Mouse (Mus musculus) liver, postnatal 0 days (tissue): Measurements from ENCODE around the gene Mlycd. TPM values are rescaled to one million over a fixed set of nuclear protein-coding genes. Genes with fewer than 3 reads are reported as not detected.

ENCODE experiments used
- ATAC-seq: fragments of 200-750 bp; cut with Nextera tagmentation; 2 replicates; pipeline ENCODE4 v1.8.0; 2017; ENCODE audit warnings: mild to moderate bottlenecking, moderate library complexity
- DNase-seq: peaks from one replicate; pipeline ENCODE4 v3.0.0-alpha.2; 2016
- H3K27ac ChIP-seq: fragments of 300-500 bp; sonication (generic); 2 replicates; pipeline ENCODE4 v1.5.1; 2014; ENCODE audit warnings: antibody characterized with exemption, moderate library complexity, mild to moderate bottlenecking, low read depth
- H3K27me3 ChIP-seq: fragments of 300-500 bp; sonication (generic); 2 replicates; pipeline ENCODE4 v1.6.1; 2014; ENCODE audit warnings: low read length, control low read depth, mixed read lengths; ENCODE audit not compliant: insufficient read depth
- H3K36me3 ChIP-seq: fragments of 300-500 bp; sonication (generic); replicated peaks from 2 replicates; pipeline ENCODE4 v1.6.1; 2014; ENCODE audit warnings: mild to moderate bottlenecking, control low read depth, low read length, moderate library complexity, mixed read lengths; ENCODE audit not compliant: insufficient read depth
- H3K4me1 ChIP-seq: fragments of 300-500 bp; sonication (generic); 2 replicates; pipeline ENCODE4 v1.6.1; 2014; ENCODE audit warnings: antibody characterized with exemption, mild to moderate bottlenecking, control low read depth; ENCODE audit not compliant: insufficient read depth
- H3K4me2 ChIP-seq: fragments of 300-500 bp; sonication (generic); 2 replicates; pipeline ENCODE4 v1.6.1; 2014; ENCODE audit warnings: low read depth, mild to moderate bottlenecking, low read length, moderate library complexity, mixed read lengths
- H3K4me3 ChIP-seq: fragments of 300-500 bp; sonication (generic); 2 replicates; pipeline ENCODE4 v1.5.1; 2014; ENCODE audit warnings: low read depth, low read length
- H3K9ac ChIP-seq: fragments of 300-500 bp; sonication (generic); replicated peaks from 2 replicates; pipeline ENCODE4 v1.6.1; 2014; ENCODE audit warnings: mild to moderate bottlenecking, moderate library complexity
- H3K9me3 ChIP-seq: fragments of 300-500 bp; sonication (generic); 2 replicates; pipeline ENCODE4 v1.6.1; 2016; ENCODE audit warnings: mild to moderate bottlenecking, control low read depth, low read length, mixed read lengths
- CTCF ChIP-seq: sonication (generic); IDR thresholded peaks from 2 replicates; pipeline ENCODE4 v1.5.1; 2016; ENCODE audit warnings: antibody characterized with exemption, low read depth
- EP300 ChIP-seq: IDR thresholded peaks from 2 replicates; pipeline ENCODE4 v1.6.1; 2016; ENCODE audit warnings: antibody characterized with exemption, low read depth, mild to moderate bottlenecking
- WGBS: fragments of 180-500 bp; shearing (Covaris S2); extraction: QIAGEN DNeasy Blood & Tissue Kit; methylation state at CpG from one replicate; pipeline ENCODE4 v1.1.7; 2014; ENCODE audit not compliant: insufficient replicate concordance; 5-methylcytosine and 5-hydroxymethylcytosine counted together
- polyA plus RNA-seq: library from polyadenylated mRNA; unstranded; fragments of >200 nt; fragmentation: Nextera tagmentation; extraction: Ambion mirVana; gene quantifications from 2 replicates; pipeline ENCODE4 v1.2.1, GENCODE M21; 2015

The Mlycd gene
- polyA plus RNA-seq, 1 experiment from 2014 or later = 37.0 TPM

DNA sequence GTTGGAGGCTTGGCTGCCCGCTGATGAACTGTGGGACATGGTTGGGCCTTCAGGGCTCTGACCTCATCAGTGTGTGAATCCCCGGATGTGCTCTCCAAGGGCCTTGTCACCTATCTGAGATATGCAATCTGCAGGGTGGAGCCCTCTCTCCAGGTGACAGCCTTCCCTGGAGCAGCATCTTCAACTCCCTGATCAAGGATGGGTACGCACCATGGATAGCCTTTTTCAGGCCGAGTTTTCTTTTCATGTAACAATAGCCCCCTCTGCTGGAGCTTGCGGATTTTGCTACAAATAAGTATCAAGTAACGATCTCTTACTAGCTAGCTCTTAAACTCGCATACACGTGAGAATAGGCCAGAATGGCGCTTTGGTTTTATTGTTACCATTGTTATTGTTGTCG lies 10.2 kb upstream of the Mlycd start:
- H3K9me3 ChIP-seq = no peaks in the 10 kb centered on the region
- no peak overlapping the region for H3K4me3 ChIP-seq
- ATAC-seq (no peak), DNase-seq (peak; percentile 74)
- no peak overlapping the region for H3K4me2 ChIP-seq
- H3K27me3 ChIP-seq = peaks cover 2% of the 10 kb centered on the region; the same call in 1 of the 2 replicates
- H3K27ac ChIP-seq = no peak overlapping the region
- no peak overlapping the region for H3K9ac ChIP-seq
- TF ChIP-seq EP300 (no peak), CTCF (peak; percentile 70)
- no peaks in the 10 kb centered on the region for H3K36me3 ChIP-seq
- no peaks in the 10 kb centered on the region for H3K4me1 ChIP-seq
- 21% methylated on average over 10 of the region's 10 CpGs for WGBS

- 52% methylated on average over 6 of the region's 6 CpGs for WGBS
Observed at GRCm38 (mm10) chr8:119385854-119386253, 8.8 kb upstream of the Mlycd start.

DNA sequence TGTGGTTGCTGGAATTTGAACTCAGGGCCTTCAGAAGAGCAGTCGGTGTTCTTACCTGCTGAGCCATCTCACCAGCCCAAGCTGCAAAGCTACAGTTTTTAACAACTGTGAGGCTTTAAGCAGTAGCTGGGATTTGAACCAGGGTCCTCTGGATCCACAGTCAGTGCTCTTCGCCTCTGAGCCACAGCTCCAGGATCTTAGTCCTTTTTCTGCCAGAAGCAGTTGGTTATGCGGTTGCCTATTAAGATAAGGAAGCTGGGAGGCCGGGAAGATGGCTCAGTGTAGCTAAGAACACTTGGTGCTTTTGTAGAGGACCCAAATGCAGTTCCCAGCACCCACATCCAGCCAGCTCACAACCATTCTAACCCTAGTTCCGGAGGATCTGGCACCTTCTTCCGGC lies 7.7 kb upstream of the Mlycd start:
- Histone ChIP-seq H3K4me1 (no peaks in the 10 kb centered on the region), H3K4me2 (no peak overlapping the region), H3K36me3 (no peaks in the 10 kb centered on the region), H3K27ac (no peak overlapping the region), H3K9me3 (no peaks in the 10 kb centered on the region), H3K4me3 (no peak overlapping the region), H3K9ac (no peak overlapping the region), H3K27me3 (peaks cover 2% of the 10 kb centered on the region; the same call in 1 of the 2 replicates)
- WGBS = 69% methylated on average over 6 of the region's 6 CpGs
- ATAC-seq (no peak), DNase-seq (no peak)
- TF ChIP-seq EP300 = no peak
- no peak for TF ChIP-seq CTCF

More at GRCm38 (mm10) chr8:119385854-119386253, 8.8 kb upstream of the Mlycd start:
- H3K36me3 ChIP-seq = no peaks in the 10 kb centered on the region
- H3K9me3 ChIP-seq = no peaks in the 10 kb centered on the region
- TF ChIP-seq CTCF = no peak
- no peak overlapping the region for H3K9ac ChIP-seq
- H3K4me1 ChIP-seq = no peaks in the 10 kb centered on the region
- no peak for ATAC-seq
- no peak overlapping the region for H3K27ac ChIP-seq
- H3K4me2 ChIP-seq = no peak overlapping the region
- H3K4me3 ChIP-seq = no peak overlapping the region
- no peak for DNase-seq
- H3K27me3 ChIP-seq = peaks cover 2% of the 10 kb centered on the region; the same call in 1 of the 2 replicates

GRCm38 (mm10) chr8:119394097-119394496 lies 581 bp upstream of the Mlycd start:
- Histone ChIP-seq H3K36me3 (no peaks in the 10 kb centered on the region), H3K4me3 (peak overlapping the region; percentile 70), H3K9ac (0 out of 2 replicates have a peak overlapping the region, but pooled peaks have one; percentile 8), H3K4me1 (peaks cover 19% of the 10 kb centered on the region), H3K9me3 (no peaks in the 10 kb centered on the region), H3K27me3 (no peaks in the 10 kb centered on the region), H3K4me2 (peak overlapping the region; percentile 97), H3K27ac (peak overlapping the region; percentile 92)
- ATAC-seq = no peak
- WGBS = 68% methylated on average over 9 of the region's 9 CpGs
- DNase-seq = no peak
- TF ChIP-seq EP300 = no peak
- TF ChIP-seq CTCF = no peak

DNA sequence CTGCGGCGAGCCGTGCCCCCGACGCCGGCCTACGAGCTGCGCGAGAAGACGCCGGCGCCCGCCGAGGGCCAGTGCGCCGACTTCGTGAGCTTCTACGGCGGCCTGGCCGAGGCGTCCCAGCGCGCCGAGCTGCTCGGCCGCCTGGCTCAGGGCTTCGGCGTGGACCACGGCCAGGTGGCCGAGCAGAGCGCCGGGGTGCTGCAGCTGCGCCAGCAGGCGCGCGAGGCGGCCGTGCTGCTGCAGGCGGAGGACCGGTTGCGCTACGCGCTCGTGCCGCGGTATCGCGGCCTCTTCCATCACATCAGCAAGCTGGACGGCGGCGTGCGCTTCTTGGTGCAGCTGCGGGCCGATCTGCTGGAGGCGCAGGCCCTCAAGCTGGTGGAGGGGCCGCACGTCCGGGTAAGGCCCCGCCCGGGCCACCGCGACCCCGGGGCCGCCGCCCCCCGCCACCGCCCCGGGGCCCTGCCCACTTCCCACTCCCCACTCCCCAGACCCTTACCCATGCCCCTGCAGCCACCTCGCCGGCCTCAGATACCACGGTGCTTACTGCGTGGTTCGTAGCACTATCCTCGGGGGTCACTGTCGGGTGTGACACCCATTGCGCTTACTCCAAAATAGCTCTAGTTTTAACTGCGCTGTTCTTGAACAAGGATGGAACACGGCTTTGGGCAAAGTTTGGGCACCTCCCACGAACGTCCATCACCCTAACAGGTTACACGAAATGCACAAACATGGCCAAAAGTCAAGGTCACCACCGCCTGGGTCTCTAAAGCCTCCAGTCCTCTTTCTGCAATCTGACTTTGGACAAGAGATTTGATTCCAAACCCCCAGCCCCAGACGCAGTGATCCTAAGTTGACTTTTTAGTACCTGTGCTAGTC lies 633 bp downstream of the Mlycd start:
- 9% methylated on average over 64 of the region's 83 CpGs for WGBS
- Histone ChIP-seq H3K4me3 (peak overlapping the region; percentile 70), H3K27me3 (no peaks in the 10 kb centered on the region), H3K4me2 (peak overlapping the region; percentile 97), H3K36me3 (no peaks in the 10 kb centered on the region), H3K27ac (peak overlapping the region; percentile 92), H3K9me3 (no peaks in the 10 kb centered on the region), H3K4me1 (peaks cover 19% of the 10 kb centered on the region), H3K9ac (peak overlapping the region; percentile 93)
- DNase-seq = peak; percentile 54
- TF ChIP-seq CTCF (no peak), EP300 (no peak)
- ATAC-seq = peak; percentile 30

DNA sequence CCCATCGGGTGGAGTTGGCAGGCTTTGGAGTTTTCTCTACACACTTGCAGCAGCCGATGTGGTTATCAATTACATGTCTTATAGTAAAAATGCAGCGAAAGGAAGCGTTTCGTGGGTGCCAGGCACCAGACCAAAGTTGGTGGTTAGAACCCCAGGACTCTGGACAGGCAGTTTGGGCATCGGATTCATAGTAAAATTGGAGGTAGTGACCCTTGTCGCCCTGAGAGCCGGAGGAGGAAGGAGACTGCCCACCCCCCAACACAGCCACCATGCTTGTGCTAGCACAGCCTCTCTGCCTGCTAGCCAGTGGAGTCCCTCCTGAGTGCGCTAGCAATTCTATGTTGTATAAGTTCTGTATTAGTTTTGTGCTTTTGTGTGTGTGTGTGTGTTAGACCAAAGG lies 3.9 kb downstream of the Mlycd start:
- Histone ChIP-seq H3K4me2 (no peak overlapping the region), H3K36me3 (peaks cover 11% of the 10 kb centered on the region; the same call in 1 of the 2 replicates), H3K4me3 (no peak overlapping the region), H3K4me1 (peaks cover 24% of the 10 kb centered on the region), H3K27me3 (no peaks in the 10 kb centered on the region), H3K9ac (0 out of 2 replicates have a peak overlapping the region, but pooled peaks have one; percentile 21), H3K9me3 (no peaks in the 10 kb centered on the region), H3K27ac (peak overlapping the region; percentile 70; the same call in 1 of the 2 replicates)
- WGBS = 84% methylated on average over 9 of the region's 9 CpGs
- TF ChIP-seq EP300 (no peak), CTCF (no peak)
- ATAC-seq = no peak
- DNase-seq = no peak
